Mouse (Mus musculus): ENCODE results near the gene Wdr35.
"Not testable (repeated sequence)": the region's sequence is repeated elsewhere in the genome, so short reads cannot be mapped to it uniquely, and the experiment has no call there.

The Wdr35 gene

DNA sequence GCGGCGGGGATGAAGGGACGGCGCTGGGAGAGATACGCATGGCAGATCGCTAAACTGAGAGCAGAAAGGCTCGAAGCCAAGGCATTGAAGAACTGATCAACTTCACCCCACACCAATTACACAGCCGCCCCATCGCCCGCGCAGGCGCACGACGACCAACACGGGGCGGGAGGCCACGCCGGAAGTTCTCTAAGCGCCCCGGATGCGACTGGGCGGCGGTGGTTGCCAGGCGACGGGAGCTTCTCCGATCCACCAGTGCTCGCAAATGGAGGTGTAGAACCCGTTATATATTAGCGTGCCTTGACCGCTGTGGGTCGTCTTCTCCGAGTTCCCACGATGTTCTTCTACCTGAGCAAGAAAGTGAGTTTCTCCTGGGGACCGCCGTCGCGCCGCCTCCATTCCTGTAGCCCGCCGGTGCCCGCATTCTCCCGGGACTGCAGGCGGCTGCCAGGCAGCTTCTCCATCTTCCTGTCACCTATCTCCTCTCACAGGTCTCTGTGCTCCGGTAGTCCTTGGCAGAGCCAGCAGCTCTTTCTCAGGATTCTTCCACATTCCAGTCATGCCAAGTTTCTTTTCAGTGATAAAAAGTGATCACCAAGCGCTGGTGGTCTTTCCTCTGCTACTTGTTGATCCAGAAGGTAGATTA, at the start of gene Wdr35:
Wdr35 (plus strand) TSS at position 73 of the 646 bp plus-strand sequence.
- in situ Hi-C loops (cut with MboI), result no loop called here

DNA sequence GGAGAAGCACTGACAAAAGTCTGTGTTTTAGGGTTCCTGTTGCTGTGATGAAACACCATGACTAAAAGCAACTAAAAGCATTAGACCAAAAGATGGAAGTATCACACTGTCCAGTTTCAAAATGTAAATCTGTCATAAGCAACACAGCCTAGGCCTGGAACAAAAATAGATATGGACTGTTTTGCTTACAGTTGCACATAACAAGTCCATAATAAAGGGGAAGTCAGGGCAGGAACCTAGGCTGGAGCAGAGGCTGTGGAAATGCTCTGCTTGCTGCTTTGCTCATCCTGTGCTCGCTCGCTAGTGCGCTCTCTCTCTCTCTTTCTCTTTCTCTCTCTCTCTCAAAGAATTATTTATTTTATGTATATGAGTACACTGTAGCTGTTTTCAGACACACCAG, 46.0 kb upstream of the Wdr35 start:
- in situ Hi-C loops (cut with MboI), result no loop called here

DNA sequence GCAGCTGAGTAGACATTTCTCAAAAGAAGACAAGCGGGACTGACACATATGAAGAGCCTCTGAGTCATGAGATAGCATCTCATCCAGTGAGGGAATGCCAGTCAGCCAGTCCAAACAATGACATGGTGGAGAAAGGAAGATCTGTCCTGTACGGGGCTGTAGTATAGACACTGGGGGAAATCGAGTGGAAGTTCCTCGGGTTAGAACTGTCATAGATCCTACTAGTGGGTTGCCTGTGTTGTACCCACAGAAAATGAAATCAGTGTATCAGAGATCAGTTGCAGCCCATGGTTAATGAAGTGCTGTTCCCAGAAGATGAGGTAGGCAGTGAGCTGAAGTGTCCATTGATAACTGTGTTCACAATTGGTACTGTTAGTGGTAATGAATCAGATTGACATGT, 44.9 kb upstream of the Wdr35 start:
- in situ Hi-C loops (cut with MboI), result no loop called here

DNA sequence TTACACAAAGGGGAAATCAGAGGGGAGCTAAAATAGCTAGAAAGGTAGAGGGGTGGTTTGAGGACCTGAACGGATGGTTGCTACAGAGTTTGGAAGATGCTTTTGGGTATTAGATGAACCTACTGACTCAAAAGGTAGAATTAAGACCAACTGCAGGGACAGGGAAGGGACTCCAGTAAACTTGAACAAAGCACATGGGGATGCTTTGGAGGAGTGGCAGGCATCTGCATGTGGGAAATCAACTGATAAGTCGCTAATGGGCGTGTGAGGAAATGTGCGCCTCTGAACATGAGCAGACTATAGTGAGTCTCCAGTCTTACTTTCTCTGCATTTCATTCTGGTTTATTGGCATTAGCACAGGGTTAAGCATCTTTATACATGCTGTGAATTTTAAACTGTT, 42.6 kb upstream of the Wdr35 start:
- in situ Hi-C loops (cut with MboI), result no loop called here

- in situ Hi-C loops (cut with MboI), result no loop called here
Observed at GRCm38 (mm10) chr12:8935349-8935748, 38.3 kb upstream of the Wdr35 start.

- in situ Hi-C loops (cut with MboI), result not testable (repeated sequence)
Observed at GRCm38 (mm10) chr12:8936210-8936609, 37.5 kb upstream of the Wdr35 start.

- in situ Hi-C loops (cut with MboI), result no loop called here
Observed at GRCm38 (mm10) chr12:8939490-8939889, 34.2 kb upstream of the Wdr35 start.

GRCm38 (mm10) chr12:8940011-8941005, 33.4 kb upstream of the Wdr35 start:
- in situ Hi-C loops (cut with MboI), result no loop called here

- in situ Hi-C loops (cut with MboI), result no loop called here
Observed at GRCm38 (mm10) chr12:8941131-8941615, 32.5 kb upstream of the Wdr35 start.

DNA sequence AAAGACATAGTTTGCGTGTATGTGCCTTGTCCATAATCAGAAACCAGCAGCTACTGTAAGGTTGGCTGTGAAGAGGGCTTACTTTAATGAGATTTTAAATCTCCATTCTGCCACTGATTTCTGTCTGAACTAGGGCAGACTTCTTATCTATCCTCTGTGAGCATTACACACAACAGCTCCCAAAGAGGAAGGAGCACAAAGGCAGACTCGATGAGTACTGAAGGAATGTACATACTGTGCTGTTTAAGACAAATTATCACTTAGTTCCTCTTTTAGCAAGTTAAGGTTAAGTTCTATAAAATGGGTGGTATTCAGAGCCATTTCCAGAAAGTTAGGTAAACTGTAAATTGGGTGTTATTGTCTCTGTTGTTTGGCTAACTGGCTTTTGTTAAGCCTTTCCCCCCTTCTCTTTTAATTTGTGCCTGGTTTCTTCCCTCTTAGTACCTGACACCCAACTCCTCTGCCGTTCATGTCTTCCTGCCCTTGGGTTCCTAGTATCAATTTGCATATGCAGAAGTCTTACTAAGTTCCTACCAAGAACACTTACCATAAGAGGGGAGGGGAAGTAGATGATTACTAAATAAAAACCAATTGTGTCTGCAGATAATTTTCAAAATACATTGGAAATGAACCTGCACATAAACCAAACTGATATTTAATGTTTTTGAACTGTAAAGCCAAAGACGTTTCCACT, 31.8 kb upstream of the Wdr35 start:
- in situ Hi-C loops (cut with MboI), result no loop called here

DNA sequence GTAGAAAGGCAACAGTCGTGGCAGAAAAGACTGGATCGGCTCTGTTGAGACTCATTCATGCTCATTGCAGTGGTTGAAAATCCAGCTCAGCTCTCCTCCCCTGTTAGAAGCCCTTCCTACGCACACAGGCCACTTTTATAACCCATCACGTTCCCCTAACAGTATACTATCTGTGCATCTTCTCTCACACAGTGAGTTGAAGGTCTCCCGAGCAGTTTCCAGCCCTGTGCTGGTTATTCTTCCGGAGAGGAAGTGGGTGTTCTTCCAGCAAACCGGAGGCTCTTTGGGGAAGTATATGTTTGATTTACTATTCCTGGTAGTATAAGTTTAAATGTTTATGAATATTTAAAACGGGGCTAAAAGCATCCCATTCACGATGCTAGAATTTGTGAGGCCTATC, 26.5 kb upstream of the Wdr35 start:
- in situ Hi-C loops (cut with MboI), result no loop called here

GRCm38 (mm10) chr12:8947714-8948464, 25.8 kb upstream of the Wdr35 start, which contains the start of gene Matn3:
Gene Matn3 (plus strand): TSS chr12:8947929.
- in situ Hi-C loops (cut with MboI), result no loop called here

DNA sequence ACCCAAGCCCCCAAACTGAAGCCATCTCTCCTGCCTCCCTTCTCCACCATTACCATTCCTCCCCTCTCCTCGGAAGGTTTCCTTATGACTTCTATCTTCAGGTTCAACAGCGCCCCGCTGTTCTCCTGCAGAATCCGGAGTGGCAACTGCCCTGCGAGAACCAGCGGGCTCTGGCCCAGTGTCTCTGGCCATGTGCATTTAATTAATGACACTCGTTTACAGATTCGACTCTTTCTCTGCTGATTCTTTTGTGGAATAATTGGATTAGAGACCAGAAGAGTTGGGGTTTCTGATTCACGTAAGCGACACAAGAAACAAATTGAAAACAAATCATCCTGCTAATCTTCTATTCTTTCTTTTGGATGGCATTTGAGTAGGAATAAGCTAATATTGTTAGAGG, 20.6 kb upstream of the Wdr35 start:
- in situ Hi-C loops (cut with MboI), result no loop called here

- in situ Hi-C loops (cut with MboI), result no loop called here
Observed at GRCm38 (mm10) chr12:8954161-8954561, 19.5 kb upstream of the Wdr35 start.

- in situ Hi-C loops (cut with MboI), result no loop called here
Observed at GRCm38 (mm10) chr12:8961607-8962316, 11.9 kb upstream of the Wdr35 start.

- in situ Hi-C loops (cut with MboI), result no loop called here
Observed at GRCm38 (mm10) chr12:8969828-8970227, 3.9 kb upstream of the Wdr35 start.

GRCm38 (mm10) chr12:8975076-8975475, 1.4 kb downstream of the Wdr35 start:
- in situ Hi-C loops (cut with MboI), result no loop called here

GRCm38 (mm10) chr12:8993231-8993630, 19.5 kb downstream of the Wdr35 start:
- in situ Hi-C loops (cut with MboI), result no loop called here

DNA sequence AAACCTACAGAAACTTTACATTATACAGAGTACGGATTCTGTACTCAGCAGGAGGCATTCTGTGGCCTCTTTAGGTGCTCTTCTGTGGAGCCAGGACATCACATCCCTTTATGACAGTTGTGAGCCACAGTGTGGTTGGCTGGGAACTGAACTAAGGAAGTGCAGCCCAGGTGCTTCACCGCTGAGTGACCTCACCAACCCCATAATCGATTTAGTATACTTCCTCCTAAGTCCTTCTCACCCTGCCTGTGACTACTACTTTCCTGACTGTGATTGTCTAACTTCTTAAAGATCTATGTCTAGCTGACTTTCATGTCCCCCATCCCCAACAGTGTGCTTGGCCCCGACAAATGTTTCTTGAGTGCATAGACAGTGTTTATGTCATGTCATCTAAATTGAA, 24.6 kb downstream of the Wdr35 start:
- in situ Hi-C loops (cut with MboI), result no loop called here

DNA sequence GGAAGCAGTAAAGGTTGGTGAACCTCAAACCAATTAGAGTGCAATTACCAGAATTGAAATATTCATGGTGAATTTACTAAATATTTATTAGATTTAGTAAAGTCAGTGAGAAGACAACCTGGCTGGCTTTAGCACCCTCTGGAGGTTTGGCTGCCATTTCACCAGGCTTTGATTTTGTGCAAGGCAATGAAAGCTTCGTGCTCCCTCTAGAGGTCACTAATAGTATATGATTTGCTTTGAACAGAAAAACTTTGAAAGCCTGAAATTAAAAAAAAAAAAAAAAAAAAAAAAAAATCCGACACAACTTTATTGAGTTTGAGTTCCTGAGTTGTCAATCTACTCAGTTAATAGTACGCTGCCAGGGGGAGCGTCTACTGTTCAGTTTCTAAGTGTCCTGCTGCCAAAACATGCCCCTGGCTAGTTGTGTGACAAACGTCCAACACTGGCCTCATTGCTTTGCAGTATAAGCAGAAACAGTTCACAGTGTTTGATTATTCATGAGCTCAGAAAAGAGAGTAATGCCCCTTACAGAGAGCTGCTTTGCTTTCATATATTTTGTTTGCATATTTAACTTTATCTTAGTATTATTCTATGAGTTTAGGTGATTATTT, 28.5 kb downstream of the Wdr35 start:
- in situ Hi-C loops (cut with MboI), result loop anchor here (10.0 kb wide), 1 partner anchor 227 kb away; the partner anchor contains the start of gene Sdc1
